Mouse (Mus musculus): ENCODE data around the gene Mael.

GRCm38 (mm10) chr1:166204171-166204570, 34.4 kb downstream of the Mael start:
- no peak for TF ChIP-seq GATA1 (IDR thresholded peaks at IDR 0.05; ENCODE audit: borderline replicate concordance, low read length)
- TF ChIP-seq FLI1 (IDR thresholded peaks at IDR 0.05; ENCODE audit: low read length): no peak

Measured in megakaryocyte, embryonic 14.5 days (primary cell).